Mouse (Mus musculus) heart, postnatal 4 days (tissue): ENCODE results near the gene Ntn1. TPM values are rescaled to one million over a fixed set of nuclear protein-coding genes. Genes with fewer than 3 reads are reported as not detected.
A peak's percentile ranks its signal among the peaks of the same experiment; 100 is the strongest.

Source experiments
- DNase-seq: peaks from one replicate; pipeline ENCODE4 v3.0.0; 2021
- total RNA-seq, 2 experiments: library from RNA; stranded (reverse); gene quantifications; 2 replicates each; pipeline ENCODE4 v1.2.3; 2021

Gene Ntn1
- total RNA-seq, 2 experiments from 2014 or later: 85.3 to 101 TPM

GRCm38 (mm10) chr11:68210714-68211113 lies 189.9 kb downstream of the Ntn1 start:
- DNase-seq: no peak

DNA sequence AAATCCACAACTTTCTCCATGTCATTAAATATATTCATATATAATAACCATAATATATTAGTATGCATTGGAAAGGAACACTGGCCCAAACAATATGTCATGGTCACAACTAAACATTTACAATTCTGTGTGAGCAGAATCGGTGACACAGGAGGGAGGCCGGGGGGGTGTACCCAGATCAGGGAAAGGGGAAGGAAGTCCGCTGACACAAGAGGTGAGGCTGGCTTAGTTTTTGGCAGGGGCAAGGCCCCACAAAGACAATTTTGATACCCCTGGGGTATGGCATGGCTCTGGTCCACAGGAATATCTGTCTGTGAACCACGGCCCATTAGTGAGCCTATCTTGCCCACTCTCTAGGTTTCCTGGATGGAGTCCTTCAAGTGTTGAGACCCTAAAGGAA lies 191.1 kb downstream of the Ntn1 start:
- DNase-seq: no peak

- no peak for DNase-seq
Measured at GRCm38 (mm10) chr11:68208582-68208981, 192.0 kb downstream of the Ntn1 start.

DNA sequence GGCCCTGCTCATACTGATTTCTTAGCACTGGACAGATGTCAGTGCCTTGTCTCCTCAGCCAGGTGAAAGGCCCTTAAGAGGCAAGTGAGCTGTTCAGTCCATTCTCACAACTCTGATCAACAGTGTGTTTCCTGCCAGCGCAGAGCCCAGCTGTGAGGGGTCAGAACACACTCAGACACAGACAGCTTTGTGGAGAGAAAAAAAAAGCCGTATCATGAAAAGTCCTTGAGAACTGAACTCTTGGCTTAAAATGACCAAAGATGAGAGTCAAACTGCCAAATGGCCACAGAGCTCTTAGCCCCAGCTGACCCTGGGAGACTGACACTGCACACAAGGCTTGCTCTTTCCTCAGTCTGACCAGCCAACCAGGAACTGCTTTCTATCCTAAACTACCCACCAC lies 192.6 kb downstream of the Ntn1 start:
- DNase-seq: no peak

- no peak for DNase-seq
Measured at GRCm38 (mm10) chr11:68205572-68206229, 194.9 kb downstream of the Ntn1 start.

DNA sequence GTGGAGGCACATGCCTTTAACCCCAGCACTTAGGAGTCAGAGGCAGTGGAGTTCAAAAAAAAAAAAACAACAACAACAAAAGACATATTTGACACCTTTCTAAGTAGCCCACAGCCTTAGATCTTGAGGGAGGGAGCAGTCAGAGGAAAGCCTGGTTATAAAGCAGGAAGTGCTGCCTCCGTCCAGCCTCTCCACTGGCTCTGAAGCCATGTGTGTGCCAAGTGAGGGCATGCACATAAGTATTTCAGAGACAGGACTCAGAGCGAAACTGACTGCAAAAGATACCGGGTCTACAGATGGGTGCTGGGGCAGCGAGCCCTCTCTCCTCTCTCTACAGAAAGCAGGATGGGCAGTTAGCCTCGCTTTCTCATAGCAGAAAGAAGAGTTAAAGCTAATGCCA lies 196.2 kb downstream of the Ntn1 start:
- DNase-seq: no peak

GRCm38 (mm10) chr11:68203658-68204315 lies 196.8 kb downstream of the Ntn1 start:
- DNase-seq: no peak

DNA sequence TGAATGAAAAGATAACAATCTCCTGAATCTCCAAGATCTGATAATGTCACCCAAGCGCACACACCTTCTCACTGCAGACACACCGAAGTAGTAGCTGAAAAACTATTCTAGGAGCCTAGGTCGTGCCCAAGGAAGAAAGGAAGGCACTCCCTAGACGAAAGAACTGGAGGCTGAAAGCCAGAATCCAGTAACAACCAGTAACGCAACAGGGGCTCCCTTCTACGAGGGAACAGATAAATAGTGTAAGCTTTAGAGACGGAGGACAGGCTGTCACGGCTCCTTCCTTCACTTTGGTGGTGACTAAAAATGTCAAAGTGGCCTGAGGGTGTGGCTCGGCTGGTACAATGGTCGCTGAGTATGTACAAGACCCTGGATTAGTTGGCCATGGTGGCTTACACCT lies 198.1 kb downstream of the Ntn1 start:
- DNase-seq: no peak

- no peak for DNase-seq
Measured at GRCm38 (mm10) chr11:68201811-68202459, 198.7 kb downstream of the Ntn1 start.

DNA sequence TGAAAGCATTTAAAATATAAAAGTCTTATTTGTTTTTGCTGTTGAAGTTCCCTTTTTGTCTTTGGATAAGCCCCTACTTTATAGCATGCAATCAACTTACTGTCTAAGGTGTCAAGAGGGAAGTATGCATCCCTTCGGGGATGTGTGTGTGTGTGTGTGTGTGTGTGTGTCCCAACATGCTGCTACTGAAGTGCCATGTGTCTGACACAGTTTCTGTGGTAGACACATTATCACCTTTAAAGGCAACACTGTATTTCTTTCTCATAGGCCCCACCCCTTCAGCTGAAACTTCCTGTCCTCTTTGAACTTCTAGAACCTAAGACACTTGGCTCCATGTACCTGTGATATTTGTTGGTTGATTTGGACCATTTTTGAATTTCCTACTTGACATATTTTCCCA lies 199.6 kb downstream of the Ntn1 start:
- DNase-seq: no peak

- no peak for DNase-seq
Measured at GRCm38 (mm10) chr11:68200500-68200899, 200.1 kb downstream of the Ntn1 start.

DNA sequence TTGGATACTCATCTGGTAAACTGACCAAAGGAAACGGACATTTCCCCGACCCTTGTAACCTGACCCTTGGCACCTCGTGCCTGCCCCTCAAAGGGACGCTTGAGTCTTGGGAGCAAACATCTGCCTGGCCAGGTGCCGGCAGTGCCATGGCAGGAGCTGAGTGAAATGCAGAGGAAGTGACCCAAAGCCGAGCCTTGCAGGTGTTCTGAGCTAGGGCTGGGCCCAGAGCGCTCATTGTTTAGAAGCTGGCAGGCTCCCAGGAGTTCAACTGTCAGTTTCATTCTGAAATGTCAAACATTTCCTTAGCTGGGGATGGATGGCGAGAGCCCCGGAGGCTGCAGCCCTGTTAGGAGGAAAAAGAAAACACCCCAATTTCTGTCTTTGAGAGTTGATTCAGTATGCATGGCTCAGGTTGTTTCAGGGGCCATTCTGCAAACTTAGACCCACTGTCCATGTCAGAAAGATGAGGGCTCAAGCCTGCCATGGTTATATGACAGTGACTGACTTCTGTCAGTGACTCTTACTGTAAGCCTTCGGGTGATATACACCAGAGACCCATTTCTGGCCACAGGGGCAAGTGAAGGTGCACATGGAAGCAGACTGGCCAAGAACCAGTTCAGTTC lies 200.7 kb downstream of the Ntn1 start:
- DNase-seq: no peak

- DNase-seq: no peak
Measured at GRCm38 (mm10) chr11:68199103-68199502, 201.5 kb downstream of the Ntn1 start.

DNA sequence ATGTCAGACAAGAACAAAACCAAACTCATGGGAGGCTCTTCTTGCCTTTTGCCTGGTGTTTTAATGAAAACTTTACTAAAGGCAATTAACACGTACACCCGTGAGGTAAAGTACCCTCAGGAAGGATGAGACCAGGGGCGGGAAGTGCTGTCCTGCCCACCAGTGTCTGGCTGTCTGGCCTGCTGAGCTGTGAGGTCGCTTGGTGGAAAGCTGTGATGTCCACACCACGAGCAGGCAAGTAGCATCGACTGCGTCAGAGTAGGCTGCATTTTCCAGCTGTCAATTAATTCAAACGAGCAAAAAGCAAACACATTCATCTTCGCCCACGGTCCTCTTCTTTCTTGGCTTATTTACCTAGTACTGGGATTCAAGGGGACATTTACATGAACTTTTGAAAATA lies 201.9 kb downstream of the Ntn1 start:
- DNase-seq: no peak

GRCm38 (mm10) chr11:68197471-68197870 lies 203.2 kb downstream of the Ntn1 start:
- DNase-seq: no peak

DNA sequence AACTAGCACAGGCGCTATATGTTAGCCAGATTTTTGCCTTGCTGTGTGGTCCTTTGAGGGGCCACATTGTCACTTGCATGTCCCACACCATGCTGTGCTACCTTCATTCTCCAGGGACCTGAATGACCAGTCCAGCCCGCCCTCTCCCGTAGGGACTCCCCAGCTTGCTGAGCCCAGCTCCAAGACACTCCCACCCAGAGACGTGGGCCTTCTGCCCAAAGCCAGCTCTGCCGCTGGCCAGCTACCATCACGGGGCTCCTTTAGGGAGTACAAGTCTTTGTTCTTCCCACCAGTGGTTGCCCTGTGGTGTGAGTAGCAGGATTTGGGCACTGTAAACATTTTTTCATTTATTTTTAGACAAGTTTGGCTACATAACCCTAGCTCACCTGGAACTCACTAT lies 204.1 kb downstream of the Ntn1 start:
- peak; percentile 64 for DNase-seq

GRCm38 (mm10) chr11:68195693-68196176 lies 204.9 kb downstream of the Ntn1 start:
- no peak for DNase-seq

- DNase-seq: no peak
Measured at GRCm38 (mm10) chr11:68195168-68195567, 205.5 kb downstream of the Ntn1 start.

- DNase-seq: no peak
Measured at GRCm38 (mm10) chr11:68190849-68191248, 209.8 kb downstream of the Ntn1 start.

GRCm38 (mm10) chr11:68188695-68189201 lies 211.9 kb downstream of the Ntn1 start:
- peak; percentile 55 for DNase-seq

DNA sequence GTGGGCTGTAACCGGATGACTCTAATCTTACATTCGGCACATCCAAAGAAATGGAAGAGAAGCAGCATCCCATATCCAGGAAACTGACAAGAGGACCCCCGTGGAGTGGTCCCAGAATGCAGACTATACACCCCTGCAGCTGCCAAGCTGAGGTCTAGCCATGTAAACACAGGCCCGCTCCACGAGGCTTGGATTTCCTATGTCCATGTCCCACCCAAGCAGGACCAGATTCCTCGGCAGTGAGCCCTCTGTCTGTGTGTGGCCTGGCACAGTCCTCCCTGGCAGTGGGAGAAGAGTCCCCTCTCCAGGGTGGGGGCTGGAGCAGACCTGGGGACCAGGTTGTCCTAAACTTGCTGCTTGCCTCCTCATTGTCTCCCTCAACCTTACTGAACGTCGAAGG lies 213.4 kb downstream of the Ntn1 start:
- DNase-seq: no peak

DNA sequence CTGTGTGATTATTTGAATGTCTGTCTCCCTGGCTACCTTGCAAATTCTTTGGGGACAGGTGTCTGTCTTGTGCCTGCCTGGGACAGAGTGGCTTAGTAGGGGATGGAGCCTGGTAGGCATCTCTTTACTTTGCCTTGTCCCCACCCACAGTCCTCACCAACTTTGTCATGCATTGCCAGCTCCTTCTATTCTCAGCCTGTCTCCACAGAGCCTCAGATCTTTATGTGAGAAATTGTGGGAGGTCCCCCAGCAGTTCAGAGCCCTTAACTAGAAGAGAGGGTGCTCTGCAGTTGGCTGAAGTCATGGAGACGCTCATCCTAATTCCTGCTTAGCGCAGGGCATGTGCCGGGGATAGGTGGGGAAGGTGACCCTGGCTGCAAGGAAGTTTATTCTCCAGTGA lies 215.0 kb downstream of the Ntn1 start:
- no peak for DNase-seq

DNA sequence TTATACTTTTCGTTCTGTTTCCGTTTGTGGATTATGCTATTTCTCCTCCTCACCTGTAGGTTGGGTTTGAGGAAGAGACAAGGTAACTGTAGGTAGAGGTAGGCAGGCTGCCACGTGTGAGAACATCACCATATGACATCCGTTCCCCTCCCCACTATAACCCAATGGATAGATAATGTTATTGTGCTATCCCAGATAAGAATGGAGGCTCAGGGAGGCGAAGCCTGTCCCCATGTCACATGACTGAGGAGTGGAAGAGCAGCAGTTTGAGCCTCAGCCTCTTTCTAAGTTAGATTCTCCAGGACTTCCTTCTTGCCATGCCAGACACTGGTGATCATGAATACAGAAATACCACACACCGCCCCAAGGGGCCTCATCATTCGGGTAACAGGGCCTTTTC lies 223.2 kb downstream of the Ntn1 start:
- no peak for DNase-seq
